Mouse (Mus musculus) lung, embryonic 14.5 days (tissue): ENCODE results near the gene Jazf1. TPM values are rescaled to one million over a fixed set of nuclear protein-coding genes. Genes with fewer than 3 reads are reported as not detected.

Experiments
- ATAC-seq: fragments of 200-750 bp; cut with Nextera tagmentation; 2 replicates; pipeline ENCODE4 v1.8.0; 2017; ENCODE audit warnings: mild to moderate bottlenecking, moderate TSS enrichment, moderate library complexity; ENCODE audit not compliant: insufficient read depth
- DNase-seq: peaks from one replicate; pipeline ENCODE4 v3.0.0-alpha.2; 2015
- H3K27ac ChIP-seq: fragments of 300-500 bp; sonication (generic); 2 replicates; pipeline ENCODE4 v1.5.1; 2014; ENCODE audit warnings: low read depth, mild to moderate bottlenecking, moderate library complexity
- H3K27me3 ChIP-seq: fragments of 300-500 bp; sonication (generic); 2 replicates; pipeline ENCODE4 v1.6.1; 2014; ENCODE audit warnings: low read length, control low read depth; ENCODE audit not compliant: insufficient read depth
- H3K36me3 ChIP-seq: fragments of 300-500 bp; sonication (generic); 2 replicates; pipeline ENCODE4 v1.6.1; 2014; ENCODE audit warnings: control low read depth; ENCODE audit not compliant: insufficient read depth
- H3K4me1 ChIP-seq: fragments of 300-500 bp; sonication (generic); 2 replicates; pipeline ENCODE4 v1.6.1; 2014; ENCODE audit warnings: antibody characterized with exemption, control low read depth; ENCODE audit not compliant: insufficient read depth
- H3K4me2 ChIP-seq: fragments of 300-500 bp; sonication (generic); 2 replicates; pipeline ENCODE4 v1.6.1; 2014; ENCODE audit warnings: mild to moderate bottlenecking
- H3K4me3 ChIP-seq: fragments of 300-500 bp; sonication (generic); 2 replicates; pipeline ENCODE4 v1.5.1; 2014; ENCODE audit warnings: low read depth, low read length
- H3K9ac ChIP-seq: fragments of 300-500 bp; sonication (generic); 2 replicates; pipeline ENCODE4 v1.6.1; 2014
- H3K9me3 ChIP-seq: fragments of 300-500 bp; sonication (generic); 2 replicates; pipeline ENCODE4 v1.6.1; 2016; ENCODE audit warnings: low read depth, low read length, control low read depth
- CTCF ChIP-seq: IDR thresholded peaks from 2 replicates; pipeline ENCODE4 v1.5.1; 2016; ENCODE audit warnings: antibody characterized with exemption, low read depth
- WGBS: fragments of 180-500 bp; shearing (Covaris S2); extraction: QIAGEN DNeasy Blood & Tissue Kit; methylation state at CpG from one replicate; pipeline ENCODE4 v1.1.7; 2014; 5-methylcytosine and 5-hydroxymethylcytosine counted together
- polyA plus RNA-seq: library from polyadenylated mRNA; unstranded; fragments of >200 nt; fragmentation: Nextera tagmentation; extraction: Ambion mirVana; gene quantifications from 2 replicates; pipeline ENCODE4 v1.2.1, GENCODE M21; 2014

Jazf1 gene
- polyA plus RNA-seq, 1 experiment from 2014 or later: 3.9 TPM

DNA sequence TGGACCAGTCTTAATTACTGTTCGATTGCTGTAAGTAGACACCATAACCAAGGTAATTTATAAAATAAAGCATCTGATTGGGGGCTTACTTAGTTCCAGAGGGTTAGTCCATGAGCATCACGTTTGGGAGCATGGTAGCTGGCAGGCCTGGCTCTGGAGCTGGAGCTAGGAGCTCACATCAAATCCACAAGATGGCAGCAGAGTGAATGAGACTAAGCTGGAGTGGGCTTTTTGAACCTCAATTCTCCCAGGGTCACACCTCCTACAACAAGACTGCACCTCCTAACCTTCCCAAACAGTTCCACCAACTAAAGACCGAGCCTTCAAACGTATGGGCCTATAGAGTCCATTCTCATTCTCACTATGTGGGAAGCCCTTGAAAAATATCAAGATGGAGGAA lies 141.5 kb downstream of the Jazf1 start:
- Histone ChIP-seq H3K9me3 (no peaks in the 10 kb centered on the region), H3K4me3 (no peak overlapping the region), H3K36me3 (no peaks in the 10 kb centered on the region), H3K4me1 (no peaks in the 10 kb centered on the region), H3K4me2 (no peak overlapping the region), H3K27ac (no peak overlapping the region), H3K27me3 (no peaks in the 10 kb centered on the region), H3K9ac (no peak overlapping the region)
- no peak for ATAC-seq
- peak; percentile 60 for TF ChIP-seq CTCF
- WGBS: 75% methylated on average over 4 of the region's 4 CpGs
- DNase-seq: peak; percentile 63

DNA sequence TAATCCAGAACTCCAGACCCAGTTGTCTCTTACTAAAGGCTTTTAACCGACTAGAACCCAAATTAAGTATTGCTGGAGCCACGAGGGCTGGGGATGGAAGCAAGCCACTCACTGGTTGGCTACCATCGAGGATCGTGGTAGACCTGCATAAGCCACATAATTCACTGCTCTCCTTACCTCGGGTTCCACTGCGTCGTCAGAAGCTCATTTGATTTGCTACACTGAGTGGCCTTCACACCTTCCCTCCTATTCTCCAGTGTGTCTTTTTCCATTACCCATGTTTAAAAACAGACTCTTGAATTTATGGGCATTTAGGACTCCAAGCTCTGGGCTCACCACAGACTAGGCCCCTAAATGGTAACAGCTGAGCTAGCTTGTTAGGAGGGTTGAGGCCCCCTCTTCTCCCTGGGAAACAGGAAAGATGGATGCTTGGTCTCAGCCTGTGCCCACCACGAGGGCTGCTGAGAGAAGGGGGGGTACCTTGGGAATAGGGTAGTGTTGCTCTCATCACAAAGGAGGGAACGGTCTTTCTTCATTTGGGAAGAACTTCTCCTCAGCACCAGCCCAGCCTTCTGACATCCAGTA lies 142.9 kb downstream of the Jazf1 start:
- Histone ChIP-seq H3K27me3 (no peaks in the 10 kb centered on the region), H3K9ac (no peak overlapping the region), H3K4me2 (no peak overlapping the region), H3K36me3 (no peaks in the 10 kb centered on the region), H3K4me1 (no peaks in the 10 kb centered on the region), H3K9me3 (no peaks in the 10 kb centered on the region), H3K4me3 (no peak overlapping the region), H3K27ac (no peak overlapping the region)
- no peak for DNase-seq
- no peak for TF ChIP-seq CTCF
- ATAC-seq: no peak
- 66% methylated on average over 9 of the region's 9 CpGs for WGBS

DNA sequence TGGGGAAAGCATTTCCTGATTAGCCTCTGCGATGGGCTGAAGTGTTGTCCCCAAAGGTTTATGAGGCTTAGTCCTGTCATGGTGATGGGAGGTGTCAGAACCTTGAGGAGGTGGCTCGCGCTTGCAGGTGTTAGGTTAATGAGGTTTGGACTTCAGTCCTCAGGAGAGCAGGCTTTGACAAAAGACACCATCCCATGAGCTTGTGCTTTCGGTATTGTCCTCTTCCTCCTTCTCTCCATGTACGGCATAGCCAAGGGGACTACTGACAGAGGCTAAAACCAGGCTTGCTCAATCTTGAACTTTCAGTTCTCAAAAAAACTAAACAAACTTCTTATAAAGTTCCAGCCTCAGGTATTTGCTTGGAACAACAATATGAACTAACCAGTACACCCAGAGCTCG lies 147.2 kb downstream of the Jazf1 start:
- TF ChIP-seq CTCF: no peak
- Histone ChIP-seq H3K9ac (no peak overlapping the region), H3K4me1 (no peaks in the 10 kb centered on the region), H3K9me3 (no peaks in the 10 kb centered on the region), H3K4me3 (no peak overlapping the region), H3K27ac (no peak overlapping the region), H3K36me3 (no peaks in the 10 kb centered on the region), H3K27me3 (no peaks in the 10 kb centered on the region), H3K4me2 (no peak overlapping the region)
- DNase-seq (no peak), ATAC-seq (no peak)
- 81% methylated on average over 6 of the region's 6 CpGs for WGBS

DNA sequence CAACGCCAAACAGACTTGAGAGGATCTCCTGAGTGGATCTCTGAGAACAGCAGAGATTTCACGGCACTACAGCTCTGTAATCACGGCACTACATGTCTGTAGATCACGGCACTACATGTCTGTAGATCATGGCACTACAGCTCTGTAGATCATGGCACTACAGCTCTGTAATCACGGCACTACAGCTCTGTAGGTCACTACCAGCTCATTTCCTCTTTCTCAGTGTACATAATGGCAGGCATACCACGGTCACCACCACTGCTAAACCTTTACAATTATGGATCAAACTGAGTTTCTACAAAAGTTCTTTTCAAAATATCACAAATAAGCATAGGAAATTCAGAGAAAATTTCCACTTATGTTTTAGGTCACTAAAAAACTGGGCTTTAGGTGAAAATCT lies 147.7 kb downstream of the Jazf1 start:
- Histone ChIP-seq H3K36me3 (no peaks in the 10 kb centered on the region), H3K9me3 (no peaks in the 10 kb centered on the region), H3K4me3 (no peak overlapping the region), H3K4me2 (no peak overlapping the region), H3K27me3 (no peaks in the 10 kb centered on the region), H3K4me1 (no peaks in the 10 kb centered on the region), H3K27ac (no peak overlapping the region), H3K9ac (no peak overlapping the region)
- no peak for ATAC-seq
- no peak for TF ChIP-seq CTCF
- 73% methylated on average over 6 of the region's 6 CpGs for WGBS
- DNase-seq: no peak

DNA sequence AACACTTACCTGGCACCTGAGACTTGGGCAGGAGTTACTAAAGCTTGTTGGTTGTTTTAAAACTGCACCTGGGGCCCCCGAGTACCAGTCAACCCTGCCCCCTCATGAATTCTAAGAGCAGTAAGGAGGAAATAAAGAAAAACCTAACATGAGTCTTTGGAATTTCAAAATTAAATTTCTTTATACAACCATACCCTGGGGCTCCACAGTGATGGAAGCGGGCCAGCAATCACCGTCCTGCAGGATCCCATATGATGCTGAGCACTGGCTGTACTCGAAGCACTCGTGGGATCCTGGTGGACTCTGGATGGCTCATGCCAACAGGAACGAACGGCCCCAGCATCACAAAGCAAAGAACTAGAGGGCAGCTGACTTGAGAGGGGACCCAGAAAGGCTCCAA lies 149.0 kb downstream of the Jazf1 start:
- H3K9me3 ChIP-seq: no peaks in the 10 kb centered on the region
- H3K27ac ChIP-seq: no peak overlapping the region
- no peaks in the 10 kb centered on the region for H3K4me1 ChIP-seq
- TF ChIP-seq CTCF: no peak
- DNase-seq: no peak
- no peak overlapping the region for H3K4me3 ChIP-seq
- ATAC-seq: no peak
- no peak overlapping the region for H3K4me2 ChIP-seq
- H3K36me3 ChIP-seq: no peaks in the 10 kb centered on the region
- WGBS: 69% methylated on average over 7 of the region's 7 CpGs
- no peak overlapping the region for H3K9ac ChIP-seq
- no peaks in the 10 kb centered on the region for H3K27me3 ChIP-seq

DNA sequence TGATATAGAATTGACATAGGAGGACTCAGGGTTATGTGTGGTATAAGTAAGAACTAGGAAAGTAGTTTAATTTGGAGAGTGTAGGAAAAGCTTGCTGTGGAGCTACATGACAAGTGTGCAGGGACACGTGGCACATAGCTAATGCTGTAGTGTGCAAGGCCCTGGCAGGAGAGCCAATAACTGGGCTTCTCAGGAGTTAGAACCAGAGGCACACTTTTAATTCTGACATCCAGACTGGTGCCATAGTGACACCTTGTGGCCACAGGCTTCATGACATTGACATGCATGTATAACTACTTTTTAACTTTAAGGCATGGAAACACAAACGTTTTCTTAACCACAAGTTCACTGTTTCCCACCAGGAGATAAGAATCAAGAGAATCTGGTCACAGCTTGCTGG lies 149.5 kb downstream of the Jazf1 start:
- Histone ChIP-seq H3K9me3 (no peaks in the 10 kb centered on the region), H3K27ac (no peak overlapping the region), H3K4me1 (no peaks in the 10 kb centered on the region), H3K4me3 (no peak overlapping the region), H3K36me3 (no peaks in the 10 kb centered on the region), H3K9ac (no peak overlapping the region), H3K4me2 (no peak overlapping the region), H3K27me3 (no peaks in the 10 kb centered on the region)
- 0% methylated on average over 2 of the region's 2 CpGs for WGBS
- peak; percentile 95 for TF ChIP-seq CTCF
- DNase-seq: peak; percentile 95
- peak; percentile 70; the same call in 1 of the 2 replicates for ATAC-seq

DNA sequence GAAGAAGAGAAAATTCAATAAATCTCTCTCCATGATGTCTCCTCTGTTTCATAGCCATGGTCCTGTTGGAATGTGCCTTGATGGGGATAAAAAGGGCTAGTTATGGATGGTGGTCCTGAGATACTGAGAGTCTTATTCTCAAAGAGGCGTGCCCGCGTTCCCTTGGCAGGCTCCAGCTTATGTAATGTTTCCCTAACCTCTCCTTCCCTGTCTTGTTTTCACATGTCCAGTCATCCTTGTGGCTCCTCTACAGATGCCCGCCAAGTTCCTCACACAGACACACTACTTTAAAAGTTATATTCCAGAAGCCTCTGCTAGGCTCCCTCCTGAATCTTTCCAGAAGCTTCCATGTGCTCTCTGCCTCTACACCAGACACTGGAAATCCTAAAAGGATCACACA lies 151.0 kb downstream of the Jazf1 start:
- TF ChIP-seq CTCF: no peak
- H3K36me3 ChIP-seq: no peaks in the 10 kb centered on the region
- H3K4me3 ChIP-seq: no peak overlapping the region
- no peaks in the 10 kb centered on the region for H3K27me3 ChIP-seq
- no peak for ATAC-seq
- no peak overlapping the region for H3K9ac ChIP-seq
- no peaks in the 10 kb centered on the region for H3K4me1 ChIP-seq
- no peak for DNase-seq
- H3K4me2 ChIP-seq: no peak overlapping the region
- 89% methylated on average over 4 of the region's 4 CpGs for WGBS
- H3K9me3 ChIP-seq: no peaks in the 10 kb centered on the region
- H3K27ac ChIP-seq: no peak overlapping the region

DNA sequence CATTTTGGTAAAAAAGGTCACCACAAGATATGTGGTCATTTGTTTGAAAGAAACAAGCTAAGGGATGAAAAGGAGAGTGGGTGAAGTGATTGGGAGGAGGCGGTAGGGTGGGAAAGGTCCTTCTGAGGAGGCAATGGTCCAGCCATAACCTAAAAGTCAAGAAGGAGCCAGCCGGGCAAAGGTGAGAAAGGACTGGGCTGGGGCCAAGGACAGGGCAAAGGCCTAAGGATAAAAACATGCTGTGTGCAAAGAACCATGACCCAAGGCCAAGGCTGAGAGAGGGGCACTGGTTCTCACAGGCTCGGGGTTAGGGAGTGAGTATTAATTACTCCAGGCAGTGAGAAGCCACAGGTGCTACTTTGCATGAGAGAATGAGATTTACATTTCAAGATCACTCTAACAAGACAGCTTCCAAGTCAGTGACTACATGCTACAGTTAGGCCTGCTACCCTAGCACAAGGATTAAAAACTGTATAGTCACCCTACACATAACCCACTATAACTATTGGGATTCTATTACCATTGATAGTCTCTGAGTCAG lies 151.5 kb downstream of the Jazf1 start:
- Histone ChIP-seq H3K4me2 (no peak overlapping the region), H3K36me3 (no peaks in the 10 kb centered on the region), H3K9ac (no peak overlapping the region), H3K27ac (no peak overlapping the region), H3K4me1 (no peaks in the 10 kb centered on the region), H3K27me3 (no peaks in the 10 kb centered on the region), H3K4me3 (no peak overlapping the region), H3K9me3 (no peaks in the 10 kb centered on the region)
- no peak for DNase-seq
- WGBS: 76% methylated on average over 3 of the region's 3 CpGs
- TF ChIP-seq CTCF: no peak
- ATAC-seq: no peak
